Mouse (Mus musculus) heart, postnatal 0 days (tissue): ENCODE measurements around the gene Colgalt1.

Experiments used
- CTCF ChIP-seq: IDR thresholded peaks from 2 replicates; pipeline ENCODE4 v1.5.1; 2016; ENCODE audit warnings: antibody characterized with exemption, control low read depth, low read depth
- EP300 ChIP-seq: IDR thresholded peaks from 2 replicates; pipeline ENCODE4 v1.6.1; 2016; ENCODE audit warnings: antibody characterized with exemption, low read depth

- TF ChIP-seq EP300 (no peak), CTCF (no peak)
Measured at GRCm38 (mm10) chr8:71574426-71574825, 36.4 kb upstream of the Colgalt1 start.
